Mouse (Mus musculus): ENCODE results near the gene Fam196b.

The Fam196b gene

DNA sequence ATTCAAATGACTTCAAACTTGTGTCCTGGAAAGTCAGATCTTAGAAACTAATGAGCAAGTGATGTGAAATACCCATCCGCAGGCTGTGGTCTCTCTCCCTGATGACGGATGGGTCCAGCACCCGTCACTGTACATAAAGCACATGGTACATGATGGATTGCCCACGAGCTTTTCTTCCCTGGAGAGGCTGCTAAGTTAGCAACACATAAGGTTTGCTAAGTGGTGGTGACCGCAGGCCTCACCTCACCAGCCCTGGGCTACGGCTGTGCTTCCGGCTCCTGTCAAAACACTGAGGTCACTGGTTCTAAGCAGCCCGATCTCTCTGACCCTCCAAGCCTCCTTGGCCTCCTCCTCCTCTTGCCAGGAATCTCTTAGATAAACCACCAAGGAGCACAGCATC is 91.7 kb downstream of the Fam196b start:
- no peak for DNase-seq (ENCODE audit: low spot score)

DNA sequence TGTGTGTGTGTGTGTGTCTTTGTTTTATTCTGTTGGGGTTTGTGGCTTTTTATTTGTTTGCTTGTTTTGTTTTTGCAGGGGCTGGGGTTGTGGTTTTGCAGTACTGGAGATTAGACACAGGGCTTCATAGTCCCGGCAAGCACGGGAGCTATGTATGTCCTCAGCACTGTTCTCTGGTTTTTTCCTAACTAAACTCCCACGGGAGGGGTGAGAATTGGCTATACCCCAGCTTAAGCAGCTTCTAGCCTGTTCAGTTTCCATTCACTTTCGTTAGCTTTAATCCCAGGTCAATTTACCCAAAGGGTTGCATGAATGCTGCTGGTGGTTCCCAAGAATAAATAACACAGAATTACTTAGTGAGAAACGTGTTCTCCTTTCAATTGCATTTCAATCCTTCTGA is 92.2 kb downstream of the Fam196b start:
- DNase-seq (ENCODE audit: low spot score) = no peak

DNA sequence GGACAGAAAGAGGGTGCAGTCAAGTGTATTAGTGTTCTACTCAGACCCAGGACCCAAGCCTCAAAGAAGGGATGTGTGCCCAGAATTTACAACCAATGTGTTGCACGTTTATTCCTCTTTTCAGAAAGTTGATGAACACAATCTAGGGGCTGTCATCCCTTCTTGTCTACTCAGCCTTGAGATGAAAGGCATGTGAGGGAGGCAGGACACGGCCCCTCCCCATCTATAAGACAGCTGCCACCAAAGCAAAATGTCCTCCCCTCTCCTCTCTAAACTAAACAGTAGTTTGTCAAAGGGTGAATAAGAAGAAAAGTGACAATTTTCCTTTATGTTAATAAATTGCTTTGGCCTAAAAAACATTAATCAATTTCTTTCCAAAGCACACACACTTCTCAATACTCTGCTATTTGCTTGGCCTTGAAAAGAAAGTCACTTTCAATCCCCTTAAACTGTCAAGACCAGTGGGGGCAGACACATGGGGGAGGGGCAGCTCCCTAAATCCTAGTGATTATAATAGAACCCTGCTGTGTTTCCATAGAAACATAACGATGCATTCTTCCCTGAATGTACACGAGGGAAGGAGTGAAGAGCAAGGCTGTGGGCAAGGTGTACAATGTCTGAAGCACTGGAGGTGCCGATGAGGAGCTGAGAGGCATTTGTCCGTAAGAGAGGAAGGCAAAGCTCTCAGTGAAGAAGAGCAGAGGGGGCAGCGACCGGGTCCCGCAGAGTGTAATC is 101.4 kb downstream of the Fam196b start:
- no peak for DNase-seq (ENCODE audit: low spot score)

DNA sequence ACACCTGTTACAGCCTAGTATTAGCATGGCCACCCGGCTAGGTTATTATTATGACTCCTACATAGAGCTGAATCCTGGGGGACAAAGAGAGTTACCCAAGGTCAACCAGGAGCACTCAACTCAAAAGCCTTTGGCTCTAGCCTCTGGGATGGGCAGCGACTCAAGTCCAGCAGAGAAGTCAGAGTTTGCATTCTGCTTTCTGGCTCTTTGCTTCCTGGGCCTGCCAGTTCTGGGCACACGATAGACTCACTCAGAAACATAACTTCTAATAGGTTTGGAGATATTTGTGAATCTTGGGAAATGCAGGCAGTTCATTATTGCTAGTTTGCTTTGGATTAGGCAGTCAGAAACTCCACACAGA is 102.0 kb downstream of the Fam196b start:
- DNase-seq (ENCODE audit: low spot score) = no peak

DNA sequence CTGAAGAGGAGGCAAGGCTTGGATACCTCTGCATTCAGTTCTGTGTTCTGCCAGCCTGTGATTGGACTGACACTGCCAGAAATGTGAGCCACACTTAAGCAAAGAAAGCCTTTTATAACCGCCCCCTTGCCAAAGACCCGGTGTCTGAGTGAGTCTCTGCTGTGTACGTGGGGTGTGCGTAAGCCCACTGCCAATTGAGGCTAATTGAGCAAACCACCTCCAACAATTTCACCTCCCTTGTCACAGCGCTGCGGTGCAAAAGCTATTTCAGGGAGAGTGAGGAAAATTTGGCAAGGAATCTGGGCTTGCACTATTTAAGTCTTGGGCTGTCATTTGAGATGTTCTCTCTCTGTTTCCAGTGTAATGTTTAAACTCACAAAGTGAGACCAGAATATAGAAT is 106.4 kb downstream of the Fam196b start:
- DNase-seq (ENCODE audit: low spot score) = no peak

DNA sequence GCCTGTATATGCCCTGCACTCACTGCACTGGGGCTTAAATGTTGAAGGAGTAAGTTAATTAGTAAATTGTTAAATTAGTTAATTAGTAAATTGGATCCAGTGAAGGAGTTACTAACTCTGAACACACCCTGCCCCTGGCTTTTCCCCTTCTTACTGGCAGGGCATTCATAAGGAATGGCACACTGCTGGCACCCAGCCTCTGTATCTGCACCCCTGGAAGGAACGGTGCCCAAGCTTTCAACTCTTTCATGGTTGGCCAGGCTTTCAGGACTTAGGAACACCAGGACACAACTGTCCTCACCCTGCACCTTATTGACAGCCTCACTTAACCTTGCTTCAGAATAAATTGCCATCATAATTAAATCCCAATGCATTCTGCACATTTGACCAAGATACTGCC is 109.9 kb downstream of the Fam196b start:
- DNase-seq (ENCODE audit: low spot score) = no peak

DNA sequence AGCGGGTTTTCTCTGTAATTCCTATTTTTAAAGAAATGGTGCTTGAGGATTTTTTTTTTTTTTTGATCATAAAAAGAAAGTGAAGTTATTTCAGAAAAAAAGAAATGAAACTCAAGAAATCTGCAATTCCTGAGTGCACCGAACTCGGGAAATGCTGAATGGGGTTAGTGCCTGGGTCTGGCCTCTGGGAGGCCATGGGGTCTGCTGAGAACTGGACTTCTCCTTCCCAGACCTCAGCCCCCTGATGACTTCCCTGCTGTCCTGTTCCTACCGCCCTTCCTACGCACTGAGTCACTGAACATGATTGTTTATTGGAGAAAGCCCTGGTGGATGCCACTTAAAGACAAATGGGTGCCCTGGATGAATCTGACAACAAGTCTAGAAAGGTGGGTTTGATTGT is 112.6 kb downstream of the Fam196b start:
- DNase-seq (ENCODE audit: low spot score) = no peak

DNA sequence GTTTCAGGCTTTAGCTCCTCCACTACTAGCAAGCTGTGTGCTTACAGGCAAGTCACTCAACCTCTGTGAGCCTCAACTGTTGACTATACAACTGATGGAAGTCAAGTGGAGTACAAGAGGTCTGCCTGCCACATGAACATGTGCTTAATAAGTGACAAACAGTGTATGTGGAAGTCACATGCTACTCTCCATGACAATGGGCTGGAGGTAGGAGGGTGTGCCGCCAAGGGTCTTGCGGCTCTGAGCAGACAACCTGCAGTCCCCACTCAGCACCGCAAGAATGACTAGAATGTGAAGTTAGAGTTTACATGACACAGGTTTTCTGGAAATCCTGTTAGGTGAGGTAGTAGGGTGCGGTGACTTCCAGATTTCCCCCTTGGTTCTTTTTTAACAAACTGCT is 116.3 kb downstream of the Fam196b start:
- no peak for DNase-seq (ENCODE audit: low spot score)

DNA sequence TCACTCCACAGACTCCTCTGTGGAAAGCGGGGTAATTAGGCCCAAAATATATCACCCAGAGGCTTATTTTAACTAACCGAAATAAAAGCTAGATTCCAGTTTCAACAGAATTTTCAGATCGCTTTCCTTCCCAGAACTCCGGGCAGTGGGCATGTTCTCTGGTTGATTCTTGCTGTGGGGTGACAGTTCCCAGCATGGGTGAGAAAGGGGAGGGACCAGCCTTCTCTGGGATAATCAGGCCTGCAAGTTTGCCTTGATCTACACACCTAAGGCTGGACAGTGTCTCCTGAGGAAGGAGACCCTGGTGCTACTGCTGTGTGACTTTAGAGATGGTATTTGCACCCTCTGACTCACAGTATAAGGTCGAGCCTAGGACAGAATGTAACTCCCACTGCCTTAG is 116.7 kb downstream of the Fam196b start:
- DNase-seq (ENCODE audit: low spot score) = no peak

DNA sequence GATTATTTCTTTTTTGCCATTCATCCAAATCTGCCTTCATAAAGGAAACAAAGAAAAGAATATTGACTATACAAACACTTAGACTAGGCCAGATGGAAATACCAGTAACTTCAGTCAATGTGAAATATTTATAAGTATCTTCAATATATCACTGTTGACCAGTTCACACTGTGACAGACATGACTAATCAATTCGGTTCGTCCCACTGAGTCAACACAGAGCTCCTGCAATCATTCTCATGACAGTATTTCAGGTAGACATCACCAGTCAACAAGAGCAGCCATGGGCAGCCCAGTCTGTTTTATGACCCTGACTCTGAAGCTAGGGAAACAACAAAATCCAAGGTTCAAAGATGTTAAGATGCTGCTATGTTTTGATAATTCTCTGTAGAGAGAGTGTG is 117.4 kb downstream of the Fam196b start:
- no peak for DNase-seq (ENCODE audit: low spot score)

DNA sequence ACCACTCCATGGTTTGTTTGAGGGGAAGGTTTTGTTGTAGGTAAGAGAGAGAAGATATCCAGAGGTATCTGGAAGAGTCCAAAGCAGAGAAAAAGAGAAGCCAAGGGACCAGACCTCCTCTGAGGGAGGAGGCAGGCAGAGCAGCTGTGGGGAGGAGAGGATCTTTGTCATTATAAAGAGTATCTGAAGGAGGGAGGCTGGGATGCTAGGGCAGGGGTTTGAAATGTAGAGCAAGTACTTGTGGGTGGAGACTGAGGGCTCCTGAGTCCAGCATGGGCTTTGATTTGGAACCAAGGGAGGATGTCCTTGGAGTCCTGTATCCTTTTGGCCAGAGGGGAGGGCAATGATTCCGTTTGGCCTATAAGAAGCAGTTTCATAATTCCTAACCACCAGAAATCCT is 122.8 kb downstream of the Fam196b start:
- DNase-seq (ENCODE audit: low spot score) = no peak

DNA sequence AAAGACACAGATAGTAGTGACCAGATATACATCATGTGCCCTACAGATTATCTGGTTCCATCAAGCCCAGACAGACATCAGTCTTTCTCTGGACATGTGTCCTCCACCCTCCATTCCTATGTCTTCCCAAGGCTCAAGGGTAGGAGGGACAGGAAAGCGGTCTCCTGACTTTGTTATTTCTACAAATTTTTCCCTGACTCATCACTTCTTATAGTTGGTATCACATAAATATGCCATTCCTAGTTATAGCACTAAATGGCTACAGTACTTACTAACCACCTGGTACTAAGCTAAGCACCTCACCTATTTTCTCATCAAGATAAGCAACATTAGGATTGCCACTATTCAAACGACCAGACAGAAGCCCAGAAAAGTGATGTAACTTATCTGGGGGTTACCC is 123.8 kb downstream of the Fam196b start:
- DNase-seq (ENCODE audit: low spot score) = no peak

DNA sequence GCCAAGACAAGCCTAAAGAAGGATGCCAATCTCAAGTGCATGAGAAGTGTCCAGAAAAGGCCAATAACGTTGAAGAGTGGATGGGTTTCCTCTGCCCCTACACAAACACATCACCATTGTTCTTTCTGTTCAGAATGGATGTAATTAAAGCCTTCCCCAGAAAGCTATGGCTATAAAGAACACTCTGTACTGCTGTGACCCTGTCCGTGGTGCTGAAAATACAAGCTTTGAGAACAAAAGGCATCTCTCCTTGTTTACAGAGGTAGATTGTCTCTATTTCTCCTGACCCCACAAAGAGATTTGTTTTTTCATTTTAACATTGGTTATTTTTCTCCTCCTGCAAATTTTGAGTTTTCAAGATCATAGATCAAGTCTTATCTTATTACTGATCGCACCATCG is 133.3 kb downstream of the Fam196b start:
- DNase-seq (ENCODE audit: low spot score) = no peak

DNA sequence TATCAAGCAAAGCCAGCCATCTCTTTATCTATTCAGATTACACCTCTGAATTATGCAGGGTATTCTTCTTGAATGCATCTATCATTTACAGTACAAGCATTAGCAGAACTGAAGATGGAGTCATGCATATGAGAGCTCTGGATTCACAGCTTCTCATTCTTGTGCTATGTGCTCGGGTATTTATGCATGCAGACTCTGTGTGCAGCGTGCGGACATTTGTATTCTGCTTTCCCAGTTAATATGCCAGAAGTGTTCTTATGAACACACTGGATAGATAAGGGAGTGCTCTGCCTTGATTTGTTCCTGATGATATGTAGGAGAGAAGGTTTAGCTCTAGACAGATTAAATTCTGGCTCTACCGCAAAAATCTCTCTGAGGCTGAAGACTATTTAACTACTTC is 135.3 kb downstream of the Fam196b start:
- no peak for DNase-seq (ENCODE audit: low spot score)

DNA sequence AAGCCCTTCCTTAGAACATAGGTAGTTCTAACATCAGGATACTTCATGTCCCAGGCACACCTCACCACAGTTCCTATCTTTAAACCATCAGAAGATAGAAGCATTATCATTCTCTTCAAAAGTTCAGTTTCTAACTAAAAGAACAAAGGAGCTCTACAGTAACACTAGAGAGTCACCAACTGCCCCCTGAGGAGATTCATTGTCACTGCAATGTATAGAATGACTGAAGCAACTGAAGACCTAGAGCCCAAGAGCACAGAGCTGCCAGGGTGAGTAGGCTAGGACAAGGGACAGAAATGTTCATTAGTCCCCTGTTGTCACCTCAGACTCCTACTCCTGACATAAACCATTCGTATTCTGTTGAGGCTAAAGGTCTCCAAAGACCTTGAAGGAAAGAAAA is 152.4 kb downstream of the Fam196b start:
- DNase-seq (ENCODE audit: low spot score) = no peak

DNA sequence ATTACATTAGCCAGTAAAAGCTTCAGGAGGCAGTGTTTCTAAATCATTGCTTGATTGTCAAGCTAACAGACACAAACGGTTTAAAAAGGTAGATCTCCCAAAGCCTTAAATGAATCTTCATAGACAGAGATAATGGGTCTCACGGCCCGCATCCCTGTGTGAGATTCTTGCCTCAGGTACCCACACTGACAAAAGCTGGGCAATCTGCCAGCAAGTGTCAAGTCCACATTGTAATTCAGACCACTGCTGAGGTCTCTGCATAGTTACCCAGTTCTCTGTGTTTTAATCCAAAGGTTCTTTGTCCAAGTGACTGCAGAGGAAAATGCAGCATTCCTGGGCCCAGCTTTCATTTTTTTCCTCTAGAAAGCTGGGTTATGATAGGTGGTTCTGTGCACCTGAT is 153.9 kb downstream of the Fam196b start:
- DNase-seq (ENCODE audit: low spot score) = no peak

DNA sequence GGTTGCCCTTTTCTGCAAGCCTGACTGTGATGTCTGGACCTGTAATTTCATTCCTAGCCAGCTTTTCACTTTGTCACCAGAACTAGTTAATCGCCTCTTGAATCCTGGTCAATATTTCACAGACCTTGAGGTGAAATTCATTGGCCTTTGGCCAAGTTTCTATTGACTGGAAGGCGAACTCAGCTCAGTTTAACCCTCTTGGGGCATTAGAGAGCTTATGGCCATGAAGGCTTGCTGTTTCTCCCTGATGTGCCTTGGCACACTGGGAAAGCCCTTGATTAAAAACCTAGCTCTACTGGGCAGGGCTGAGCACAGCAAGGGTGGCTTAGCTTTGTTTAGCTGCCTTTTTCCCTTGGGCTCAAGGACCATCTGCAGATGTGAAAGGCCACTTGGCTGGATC is 155.2 kb downstream of the Fam196b start:
- no peak for DNase-seq (ENCODE audit: low spot score)

Measured in T-cell, adult 2 months (primary cell).